Mouse (Mus musculus) small intestine, adult 2 months (tissue): ENCODE results near the gene Prkab1. TPM values are rescaled to one million over a fixed set of nuclear protein-coding genes. Genes with fewer than 3 reads are reported as not detected.
A peak's percentile ranks its signal among the peaks of the same experiment; 100 is the strongest.

Experiments used
- H3K27ac ChIP-seq: fragments of 200-500 bp; 2 replicates; pipeline ENCODE4 v1.5.1; 2012; ENCODE audit warnings: low read depth, low read length, control low read depth, inconsistent platforms; ENCODE audit not compliant: insufficient read depth
- H3K27me3 ChIP-seq: fragments of 200-500 bp; 2 replicates; pipeline ENCODE4 v1.6.1; 2012; ENCODE audit warnings: mild to moderate bottlenecking, moderate library complexity, low read length, inconsistent platforms; ENCODE audit not compliant: control insufficient read depth, insufficient read depth
- H3K36me3 ChIP-seq: fragments of 200-500 bp; 2 replicates; pipeline ENCODE4 v1.6.1; 2012; ENCODE audit warnings: mild to moderate bottlenecking, low read length, control low read depth, inconsistent platforms; ENCODE audit not compliant: control insufficient read depth, insufficient read depth
- H3K4me1 ChIP-seq: fragments of 200-500 bp; 2 replicates; pipeline ENCODE4 v1.6.1; 2012; ENCODE audit warnings: low read length, inconsistent platforms, mixed read lengths; ENCODE audit not compliant: control insufficient read depth, insufficient read depth, insufficient read length
- H3K4me3 ChIP-seq: fragments of 200-500 bp; 2 replicates; pipeline ENCODE4 v1.5.1; 2012; ENCODE audit warnings: low read depth, mild to moderate bottlenecking, control low read depth, inconsistent platforms, low read length, moderate library complexity
- CTCF ChIP-seq: fragments of 200-500 bp; IDR thresholded peaks from 2 replicates; pipeline ENCODE4 v1.5.1; 2012; ENCODE audit warnings: low read depth, mild to moderate bottlenecking, control low read depth, inconsistent platforms, low read length, moderate library complexity, mixed read lengths; ENCODE audit not compliant: insufficient replicate concordance, insufficient read length; ENCODE audit errors: extremely low read depth
- POLR2A ChIP-seq: fragments of 200-500 bp; IDR thresholded peaks from 2 replicates; pipeline ENCODE4 v1.6.1; 2012; ENCODE audit warnings: low read depth, mild to moderate bottlenecking, control low read depth, inconsistent platforms, low read length, moderate library complexity
- WGBS: fragments of 180-500 bp; shearing (Covaris S2); methylation state at CpG from one replicate; pipeline ENCODE4 v1.1.7; 2018; 5-methylcytosine and 5-hydroxymethylcytosine counted together
- polyA plus RNA-seq: library from polyadenylated mRNA; depleted of rRNA; stranded (reverse); fragments of >200 nt; gene quantifications from 2 replicates; pipeline ENCODE4 v1.2.3, GENCODE M21; 2012; rRNA removed

Gene Prkab1
- 37.8 and 73.8 TPM in 2 replicates for polyA plus RNA-seq

DNA sequence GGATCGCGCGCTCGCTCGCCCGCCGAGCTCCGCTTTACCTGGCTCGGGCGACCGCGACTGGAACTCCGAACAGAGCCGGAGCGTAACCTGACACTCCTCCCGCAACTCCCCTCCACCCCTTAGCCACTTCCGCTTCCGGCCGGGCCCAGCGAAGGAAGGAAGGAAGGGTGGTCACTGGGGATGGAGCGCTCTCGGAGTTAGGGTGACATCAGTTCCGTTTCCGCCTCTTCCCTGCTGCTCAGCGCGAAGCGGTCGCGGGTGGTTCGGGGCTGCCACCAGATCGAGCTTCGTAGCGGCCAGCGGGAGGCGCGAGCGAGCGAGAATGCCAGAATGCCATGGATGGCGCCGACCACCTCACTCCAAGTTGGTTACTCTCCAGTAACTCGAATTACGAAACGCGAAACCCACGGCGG, at the start of gene Prkab1:
Gene Prkab1 (minus strand): TSS at position 182 of the 413 bp plus-strand sequence.
- 1% methylated on average over 46 of the region's 46 CpGs for WGBS
- Histone ChIP-seq H3K4me1 (peaks cover 14% of the 10 kb centered on the region; the same call in 1 of the 2 replicates), H3K4me3 (peak within 1 kb of the TSS; percentile 87), H3K27me3 (no peaks in the 10 kb centered on the region), H3K36me3 (peaks cover 23% of the 10 kb centered on the region), H3K27ac (peak within 1 kb of the TSS; percentile 81)
- peak; percentile 36; the same call in 1 of the 2 replicates for TF ChIP-seq CTCF
- TF ChIP-seq POLR2A, result peak; percentile 84; the same call in 1 of the 2 replicates

DNA sequence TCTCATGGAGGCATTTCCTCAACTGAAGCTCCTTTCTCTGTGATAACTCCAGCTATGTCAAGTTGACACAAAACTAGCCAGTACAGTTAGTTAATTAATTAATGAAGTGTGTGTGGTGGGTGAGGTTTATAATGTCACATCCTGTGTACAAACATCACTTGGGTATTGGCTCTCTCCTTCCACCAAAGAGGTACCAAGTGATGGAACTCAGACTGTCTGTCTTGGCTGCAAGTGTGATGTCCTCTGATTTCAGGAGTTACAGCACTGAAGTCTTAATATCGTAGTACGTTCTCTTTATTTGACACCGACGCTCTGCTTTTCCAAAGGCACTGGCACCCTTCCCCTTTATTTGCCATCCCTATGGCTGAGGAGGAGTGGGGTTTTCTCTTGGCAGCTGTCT, 45.3 kb upstream of the Prkab1 start:
- no peaks in the 10 kb centered on the region for H3K27me3 ChIP-seq
- H3K27ac ChIP-seq, result no peak overlapping the region
- H3K4me1 ChIP-seq, result no peaks in the 10 kb centered on the region
- no peak overlapping the region for H3K4me3 ChIP-seq
- H3K36me3 ChIP-seq, result no peaks in the 10 kb centered on the region
- 92% methylated on average over 4 of the region's 4 CpGs for WGBS
- TF ChIP-seq CTCF, result no peak
- no peak for TF ChIP-seq POLR2A

DNA sequence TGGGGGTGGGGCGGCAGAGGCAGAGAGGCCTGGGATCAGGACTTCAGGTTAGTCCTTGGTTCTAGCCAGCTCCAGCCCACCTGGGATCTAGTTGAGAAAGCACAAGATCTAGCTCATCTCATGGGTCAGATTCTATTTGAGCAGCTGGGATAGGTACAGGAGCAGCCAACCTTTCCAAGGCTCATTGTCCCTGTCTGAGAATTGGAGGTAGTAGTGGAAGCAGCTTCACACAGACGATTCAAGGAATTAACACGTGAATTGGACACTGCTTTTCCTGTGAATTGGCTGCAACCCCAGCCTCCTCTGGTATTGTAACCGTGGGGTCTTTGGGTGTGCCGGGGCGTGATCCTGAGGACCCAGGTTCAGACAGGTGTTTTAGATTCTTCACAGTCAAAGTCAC, 28.5 kb upstream of the Prkab1 start:
- Histone ChIP-seq H3K4me3 (no peak overlapping the region), H3K27me3 (no peaks in the 10 kb centered on the region), H3K27ac (no peak overlapping the region), H3K36me3 (no peaks in the 10 kb centered on the region), H3K4me1 (no peaks in the 10 kb centered on the region)
- TF ChIP-seq CTCF, result no peak
- no peak for TF ChIP-seq POLR2A
- WGBS, result 54% methylated on average over 6 of the region's 6 CpGs

DNA sequence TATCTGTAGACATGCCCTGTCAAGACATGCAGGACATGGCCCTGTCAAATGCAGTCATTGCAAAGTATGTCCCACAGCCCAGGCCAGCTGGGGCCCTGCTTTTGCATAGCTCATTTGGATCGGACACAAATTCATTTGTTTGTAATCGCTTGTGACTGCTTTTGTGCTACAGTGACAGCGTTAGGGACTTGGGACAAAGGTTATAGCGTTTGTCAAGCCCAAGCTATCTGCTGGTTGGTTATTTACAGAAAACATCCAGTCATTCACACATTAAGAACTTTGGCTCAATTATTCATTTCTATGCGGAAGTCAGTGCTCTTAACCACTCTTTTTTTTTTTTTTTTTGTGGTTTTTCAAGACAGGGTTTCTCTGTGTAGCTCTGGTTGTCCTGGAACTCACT, 27.9 kb upstream of the Prkab1 start:
- no peaks in the 10 kb centered on the region for H3K4me1 ChIP-seq
- no peaks in the 10 kb centered on the region for H3K27me3 ChIP-seq
- H3K36me3 ChIP-seq, result no peaks in the 10 kb centered on the region
- no peak for TF ChIP-seq POLR2A
- TF ChIP-seq CTCF, result no peak
- 65% methylated on average over 5 of the region's 5 CpGs for WGBS
- no peak overlapping the region for H3K27ac ChIP-seq
- no peak overlapping the region for H3K4me3 ChIP-seq

DNA sequence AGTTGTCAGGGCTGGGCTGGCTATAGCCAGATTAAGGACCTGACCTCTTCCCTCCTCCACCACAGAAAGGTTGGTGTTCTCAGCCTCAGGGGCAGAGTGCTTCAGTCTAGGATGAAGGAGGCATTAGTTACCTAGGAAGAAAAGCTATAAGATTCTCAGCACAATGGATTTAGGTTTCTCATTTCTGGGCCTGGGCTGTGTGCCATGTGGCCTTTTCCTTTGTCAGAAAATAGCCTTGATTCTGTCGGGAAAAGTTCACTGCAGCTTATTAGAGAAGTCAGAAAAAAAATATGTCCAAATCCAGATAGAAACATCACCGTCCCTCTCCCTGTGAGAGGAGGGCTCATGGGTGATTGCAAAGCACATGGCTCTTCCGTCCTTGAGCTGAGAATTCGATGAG, 25.5 kb upstream of the Prkab1 start:
- 79% methylated on average over 4 of the region's 4 CpGs for WGBS
- Histone ChIP-seq H3K27ac (no peak overlapping the region), H3K4me1 (no peaks in the 10 kb centered on the region), H3K4me3 (no peak overlapping the region), H3K27me3 (no peaks in the 10 kb centered on the region), H3K36me3 (no peaks in the 10 kb centered on the region)
- TF ChIP-seq POLR2A (no peak), CTCF (no peak)

DNA sequence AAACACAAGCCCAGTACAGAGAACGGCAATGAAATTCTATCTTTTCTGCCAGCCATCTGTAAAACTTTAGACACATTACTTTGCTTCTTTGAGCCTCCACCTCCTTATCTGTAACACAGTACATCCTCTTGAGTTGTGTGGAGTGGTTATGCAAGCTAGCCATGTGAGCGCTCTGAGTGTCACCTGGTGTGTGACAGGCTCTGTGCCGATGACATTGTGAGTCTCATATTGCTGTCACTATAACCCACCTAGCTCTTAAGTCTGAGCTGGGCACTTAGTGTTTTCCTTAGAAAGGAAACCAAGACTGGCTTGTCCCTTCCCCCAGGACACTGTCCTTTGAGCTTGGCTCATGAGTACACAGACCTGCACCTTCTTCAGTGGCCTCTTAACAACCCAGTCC, 24.0 kb upstream of the Prkab1 start:
- H3K4me3 ChIP-seq, result no peak overlapping the region
- no peaks in the 10 kb centered on the region for H3K36me3 ChIP-seq
- H3K27ac ChIP-seq, result no peak overlapping the region
- 93% methylated on average over 3 of the region's 3 CpGs for WGBS
- no peaks in the 10 kb centered on the region for H3K4me1 ChIP-seq
- H3K27me3 ChIP-seq, result no peaks in the 10 kb centered on the region
- TF ChIP-seq POLR2A (no peak), CTCF (no peak)

DNA sequence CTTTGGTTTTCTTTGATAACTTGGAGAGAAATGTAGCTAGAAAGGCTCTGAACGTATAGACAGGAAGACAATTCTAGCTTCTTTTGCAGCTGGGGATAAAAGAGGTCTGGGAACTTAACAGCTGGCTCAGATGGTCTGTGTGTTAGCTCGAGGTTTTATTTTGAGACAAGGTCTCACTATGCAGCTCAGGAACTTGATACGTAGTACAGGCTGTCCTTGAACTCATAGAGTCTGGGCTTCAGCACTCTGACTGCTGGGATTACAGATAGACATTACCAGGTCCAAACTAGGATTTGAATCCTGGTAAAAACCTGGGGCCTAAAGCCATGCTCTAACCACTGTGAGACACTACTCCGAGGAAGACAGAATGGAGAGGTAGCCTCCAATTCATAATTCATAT, 21.9 kb upstream of the Prkab1 start:
- Histone ChIP-seq H3K4me3 (no peak overlapping the region), H3K4me1 (no peaks in the 10 kb centered on the region), H3K27ac (no peak overlapping the region), H3K36me3 (no peaks in the 10 kb centered on the region), H3K27me3 (peaks cover 2% of the 10 kb centered on the region; the same call in 1 of the 2 replicates)
- 70% methylated on average over 4 of the region's 4 CpGs for WGBS
- no peak for TF ChIP-seq POLR2A
- no peak for TF ChIP-seq CTCF

DNA sequence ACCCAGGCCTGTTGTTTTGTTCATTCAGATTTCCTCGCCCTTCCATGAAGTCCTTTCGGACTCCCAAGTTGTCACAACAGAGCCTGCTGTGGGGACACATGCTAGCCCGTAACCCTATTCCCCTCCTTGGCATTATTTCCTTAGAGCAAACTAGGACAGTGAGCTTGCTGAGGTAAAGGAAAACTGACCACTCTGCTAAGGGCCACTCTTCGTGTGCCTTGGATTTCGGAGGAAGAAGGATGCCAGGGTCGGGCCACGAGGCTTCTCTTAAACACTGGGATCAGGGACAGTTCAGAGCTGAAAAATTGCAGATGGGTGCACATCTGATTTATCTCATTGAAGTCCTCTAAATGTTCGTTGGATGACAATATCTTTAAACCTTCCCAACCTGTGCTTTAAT, 21.3 kb upstream of the Prkab1 start:
- 80% methylated on average over 8 of the region's 8 CpGs for WGBS
- Histone ChIP-seq H3K27me3 (peaks cover 2% of the 10 kb centered on the region; the same call in 1 of the 2 replicates), H3K36me3 (no peaks in the 10 kb centered on the region), H3K4me1 (no peaks in the 10 kb centered on the region), H3K4me3 (no peak overlapping the region), H3K27ac (no peak overlapping the region)
- TF ChIP-seq POLR2A (no peak), CTCF (no peak)
